Comparison of ENCODE assay signal across 31 mouse cellular contexts in genomic region chr5:16802726-16803125, GRCm38 (mm10). TPM values are rescaled to one million over a fixed set of nuclear protein-coding genes. Genes with fewer than 3 reads are reported as not detected.
DNase-seq lines count a peak whose midpoint lies in the region; ATAC-seq and TF ChIP-seq lines count a peak whose summit lies in the region.
"Had no signal": no experiment of that assay in that cellular context is flagged by ENCODE, and none has a peak within 500 bp of the region (broad histone marks: within the 10 kb centered on the region; RNA-seq: fewer than 3 reads in every experiment).

No protein-coding gene starts in this region.

- DNase-seq in adrenal gland, postnatal 10 days = peak; percentile 2
- DNase-seq in adrenal gland, postnatal 4 days (ENCODE audit: low spot score in 2 of 2) = no peak
- no peak for DNase-seq in limb, embryonic 10.5 days (ENCODE audit: low spot score)
- DNase-seq in brain, embryonic 14.5 days (ENCODE audit: low read depth) = peak; percentile 24
- DNase-seq in heart, adult 11 months = no peak
- DNase-seq: adrenal gland, adult 2 months; adrenal gland, postnatal 25 days; cerebellum, adult 11 months; cerebellum, adult 2 months; cerebellum, adult 9-11 months; cerebellum, postnatal 25 days; gastrocnemius, postnatal 25 days; heart, adult 2 months; heart, postnatal 14 days; heart, postnatal 4 days had no signal

- H3K4me3 ChIP-seq in limb, embryonic 13.5 days = no peak overlapping the region
- H3K4me3 ChIP-seq in limb, embryonic 10.5 days = no peak overlapping the region
- H3K4me3 ChIP-seq: embryonic facial prominence, embryonic 13.5 days; forebrain, embryonic 10.5 days; forebrain, embryonic 15.5 days; heart, adult 2 months; heart, embryonic 10.5 days; heart, embryonic 13.5 days had no signal

- H3K9me3 ChIP-seq in limb, embryonic 13.5 days = no peaks in the 10 kb centered on the region
- no peaks in the 10 kb centered on the region for H3K9me3 ChIP-seq in limb, embryonic 10.5 days (replicated peaks)
- H3K9me3 ChIP-seq: embryonic facial prominence, embryonic 13.5 days; forebrain, embryonic 10.5 days; forebrain, embryonic 15.5 days; heart, embryonic 10.5 days; heart, embryonic 13.5 days had no signal

- H3K4me2 ChIP-seq in limb, embryonic 13.5 days (replicated peaks) = no peak overlapping the region
- H3K4me2 ChIP-seq: embryonic facial prominence, embryonic 13.5 days; forebrain, embryonic 15.5 days; heart, embryonic 13.5 days; hindbrain, embryonic 14.5 days had no signal

- ATAC-seq in limb, embryonic 13.5 days (ENCODE audit: low FRiP score, low read depth) = peak; percentile 24; the same call in 1 of the 2 replicates
- ATAC-seq: forebrain, embryonic 15.5 days; hindbrain, postnatal 0 days; inflammation-experienced regulatory T-cells, adult 6 months; intestine, embryonic 16.5 days; Patski had no signal

- no peaks in the 10 kb centered on the region for H3K36me3 ChIP-seq in limb, embryonic 13.5 days
- H3K36me3 ChIP-seq in limb, embryonic 10.5 days = no peaks in the 10 kb centered on the region
- H3K36me3 ChIP-seq: embryonic facial prominence, embryonic 13.5 days; forebrain, embryonic 10.5 days; forebrain, embryonic 15.5 days; heart, embryonic 10.5 days; heart, embryonic 13.5 days had no signal

- no peaks in the 10 kb centered on the region for H3K4me1 ChIP-seq in limb, embryonic 13.5 days
- no peaks in the 10 kb centered on the region for H3K4me1 ChIP-seq in limb, embryonic 10.5 days
- H3K4me1 ChIP-seq: embryonic facial prominence, embryonic 13.5 days; forebrain, embryonic 10.5 days; forebrain, embryonic 15.5 days; heart, embryonic 10.5 days; heart, embryonic 13.5 days had no signal

- H3K27ac ChIP-seq in limb, embryonic 13.5 days = no peak overlapping the region
- no peak overlapping the region for H3K27ac ChIP-seq in limb, embryonic 10.5 days
- H3K27ac ChIP-seq: embryonic facial prominence, embryonic 13.5 days; forebrain, embryonic 10.5 days; forebrain, embryonic 15.5 days; heart, adult 2 months; heart, embryonic 10.5 days; heart, embryonic 13.5 days; hindbrain, embryonic 14.5 days; hindbrain, postnatal 0 days had no signal

- no peaks in the 10 kb centered on the region for H3K27me3 ChIP-seq in limb, embryonic 13.5 days
- H3K27me3 ChIP-seq in limb, embryonic 10.5 days (ENCODE audit: low read depth, poor library complexity, severe bottlenecking) = no peaks in the 10 kb centered on the region
- H3K27me3 ChIP-seq: embryonic facial prominence, embryonic 13.5 days; forebrain, embryonic 15.5 days; heart, embryonic 13.5 days had no signal

- no peak overlapping the region for H3K9ac ChIP-seq in limb, embryonic 13.5 days
- H3K9ac ChIP-seq: embryonic facial prominence, embryonic 13.5 days; forebrain, embryonic 15.5 days; heart, embryonic 13.5 days; hindbrain, embryonic 14.5 days had no signal

- 61% methylated on average over 4 of the region's 4 CpGs for WGBS in limb, embryonic 13.5 days
- WGBS in limb, embryonic 10.5 days = 85% methylated on average over 4 of the region's 4 CpGs

- TF ChIP-seq POLR2A in brain, embryonic 14.5 days (IDR thresholded peaks at IDR 0.05; ENCODE audit: borderline replicate concordance, extremely low read depth, insufficient read depth, insufficient read length, poor library complexity, severe bottlenecking) = no peak

- no peak for TF ChIP-seq CTCF in brain, embryonic 14.5 days (IDR thresholded peaks at IDR 0.05; ENCODE audit: borderline replicate concordance, extremely low read depth, insufficient read depth, insufficient read length)

RNA-seq across cellular contexts. Expression of gene Gm28710, which starts 11.1 kb away (rescaled TPM):
- total RNA-seq in adrenal gland, postnatal 10 days (2021) = not detected
- total RNA-seq in adrenal gland, postnatal 4 days (2021) = not detected
- 0.05 TPM in 1 of 2 replicates, not detected in the other for polyA plus RNA-seq in limb, embryonic 13.5 days (2015; fragmentation: Nextera tagmentation; extraction: Ambion mirVana)
- not detected in 2 replicates for polyA plus RNA-seq in limb, embryonic 10.5 days (2016; fragmentation: Nextera tagmentation; extraction: Ambion mirVana)
- not detected in 2 replicates for polyA plus RNA-seq in brain, embryonic 14.5 days (2012; rRNA removed)
- total RNA-seq: adrenal gland, adult 2 months; adrenal gland, postnatal 25 days; common myeloid progenitor, adult 5-6 weeks; ES-E14; gastrocnemius, adult 8-10 months; gastrocnemius, postnatal 25 days; heart, adult 2 months; heart, postnatal 14 days; heart, postnatal 4 days; hindbrain, postnatal 0 days had no signal
- polyA plus RNA-seq: adrenal gland, adult 2 months; cerebellum, adult 2 months; embryonic facial prominence, embryonic 13.5 days; forebrain, embryonic 15.5 days; gonadal fat pad, adult 2 months; heart, adult 2 months; heart, embryonic 13.5 days; hindbrain, embryonic 11.5 days; hindbrain, embryonic 14.5 days; hindbrain, postnatal 0 days; inflammation-experienced regulatory T-cells, adult 6 months; Patski had no signal

Comparison
In these comparisons a context has a peak if more than half of its experiments do, and no peak if none do; other contexts are left out.
1. DNase-seq: peak in adrenal gland, postnatal 10 days (single experiment) and brain, embryonic 14.5 days (single experiment); none in adrenal gland, postnatal 4 days (0 of 2), limb, embryonic 10.5 days (single experiment) and heart, adult 11 months (single experiment).